Mouse (Mus musculus): ENCODE results near the gene Klf3. TPM values are rescaled to one million over a fixed set of nuclear protein-coding genes. Genes with fewer than 3 reads are reported as not detected.

The Klf3 gene
- polyA plus RNA-seq, 1 experiment from 2014 or later, result 25.3 TPM

GRCm38 (mm10) chr5:64807159-64807558, 4.0 kb downstream of the Klf3 start:
- Histone ChIP-seq H3K4me2 (ENCODE audit: low read length) (0 out of 2 replicates have a peak overlapping the region, but pooled peaks have one; percentile 10), H3K9ac (replicated peaks; ENCODE audit: low read length) (no peak overlapping the region), H3K27ac (replicated peaks; ENCODE audit: low read depth, low read length) (no peak overlapping the region), H3K27me3 (ENCODE audit: control insufficient read depth, insufficient read depth, low read length) (no peaks in the 10 kb centered on the region), H3K4me1 (ENCODE audit: control insufficient read depth, insufficient read depth, low read length) (peaks cover 32% of the 10 kb centered on the region), H3K4me3 (replicated peaks; ENCODE audit: low read depth, low read length) (no peak overlapping the region), H3K9me3 (ENCODE audit: control insufficient read depth, low read length) (no peaks in the 10 kb centered on the region), H3K36me3 (ENCODE audit: control insufficient read depth, insufficient read depth, low read length) (no peaks in the 10 kb centered on the region)
- WGBS, result 55% methylated on average over 3 of the region's 3 CpGs
- ATAC-seq (ENCODE audit: low FRiP score, low TSS enrichment) (no peak), DNase-seq (no peak)

GRCm38 (mm10) chr5:64807603-64808002, 4.4 kb downstream of the Klf3 start:
- Histone ChIP-seq H3K4me2 (ENCODE audit: low read length) (peak overlapping the region; percentile 7; the same call in 1 of the 2 replicates), H3K36me3 (ENCODE audit: control insufficient read depth, insufficient read depth, low read length) (no peaks in the 10 kb centered on the region), H3K9me3 (ENCODE audit: control insufficient read depth, low read length) (no peaks in the 10 kb centered on the region), H3K9ac (replicated peaks; ENCODE audit: low read length) (no peak overlapping the region), H3K4me1 (ENCODE audit: control insufficient read depth, insufficient read depth, low read length) (peaks cover 35% of the 10 kb centered on the region), H3K27me3 (ENCODE audit: control insufficient read depth, insufficient read depth, low read length) (no peaks in the 10 kb centered on the region), H3K4me3 (replicated peaks; ENCODE audit: low read depth, low read length) (no peak overlapping the region), H3K27ac (replicated peaks; ENCODE audit: low read depth, low read length) (no peak overlapping the region)
- no peak for DNase-seq
- WGBS, result 66% methylated on average over 4 of the region's 4 CpGs
- no peak for ATAC-seq (ENCODE audit: low FRiP score, low TSS enrichment)

GRCm38 (mm10) chr5:64808106-64809010, 5.2 kb downstream of the Klf3 start:
- Histone ChIP-seq H3K4me1 (ENCODE audit: control insufficient read depth, insufficient read depth, low read length) (peaks cover 35% of the 10 kb centered on the region), H3K27ac (replicated peaks; ENCODE audit: low read depth, low read length) (no peak overlapping the region), H3K36me3 (ENCODE audit: control insufficient read depth, insufficient read depth, low read length) (no peaks in the 10 kb centered on the region), H3K9ac (replicated peaks; ENCODE audit: low read length) (no peak overlapping the region), H3K4me3 (replicated peaks; ENCODE audit: low read depth, low read length) (no peak overlapping the region), H3K4me2 (ENCODE audit: low read length) (peak overlapping the region; percentile 7; the same call in 1 of the 2 replicates), H3K27me3 (ENCODE audit: control insufficient read depth, insufficient read depth, low read length) (no peaks in the 10 kb centered on the region), H3K9me3 (ENCODE audit: control insufficient read depth, low read length) (no peaks in the 10 kb centered on the region)
- ATAC-seq (ENCODE audit: low FRiP score, low TSS enrichment) (no peak), DNase-seq (no peak)
- WGBS, result 68% methylated on average over 24 of the region's 24 CpGs

DNA sequence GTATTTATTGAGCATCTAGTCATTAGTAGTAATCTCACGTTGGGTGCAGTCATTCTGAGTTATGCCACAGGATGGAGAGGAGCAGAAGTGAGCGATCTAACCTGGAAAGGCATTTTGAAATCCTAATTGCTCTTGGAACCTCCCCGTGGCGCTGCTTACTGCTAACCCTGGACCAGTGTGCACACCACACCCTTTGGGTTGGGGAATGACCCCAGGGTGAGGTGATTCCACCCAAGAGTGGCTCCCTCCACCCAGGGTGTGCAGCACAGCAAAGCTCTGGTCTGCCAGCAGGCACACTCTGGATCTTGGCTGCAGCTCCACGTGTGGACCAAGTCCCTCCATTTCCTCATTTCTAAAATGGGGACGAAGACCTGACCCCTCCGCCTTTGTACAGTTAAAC, 6.1 kb downstream of the Klf3 start:
- Histone ChIP-seq H3K27me3 (ENCODE audit: control insufficient read depth, insufficient read depth, low read length) (no peaks in the 10 kb centered on the region), H3K4me1 (ENCODE audit: control insufficient read depth, insufficient read depth, low read length) (peaks cover 35% of the 10 kb centered on the region), H3K27ac (replicated peaks; ENCODE audit: low read depth, low read length) (no peak overlapping the region), H3K4me2 (ENCODE audit: low read length) (no peak overlapping the region), H3K9ac (replicated peaks; ENCODE audit: low read length) (no peak overlapping the region), H3K9me3 (ENCODE audit: control insufficient read depth, low read length) (no peaks in the 10 kb centered on the region), H3K4me3 (replicated peaks; ENCODE audit: low read depth, low read length) (no peak overlapping the region), H3K36me3 (ENCODE audit: control insufficient read depth, insufficient read depth, low read length) (no peaks in the 10 kb centered on the region)
- no peak for ATAC-seq (ENCODE audit: low FRiP score, low TSS enrichment)
- WGBS, result 92% methylated on average over 7 of the region's 7 CpGs
- no peak for DNase-seq

- Histone ChIP-seq H3K4me2 (ENCODE audit: low read length) (no peak overlapping the region), H3K27ac (replicated peaks; ENCODE audit: low read depth, low read length) (peak overlapping the region; percentile 67; the same call in 1 of the 2 replicates), H3K9ac (replicated peaks; ENCODE audit: low read length) (no peak overlapping the region), H3K9me3 (ENCODE audit: control insufficient read depth, low read length) (no peaks in the 10 kb centered on the region), H3K4me1 (ENCODE audit: control insufficient read depth, insufficient read depth, low read length) (peaks cover 34% of the 10 kb centered on the region), H3K27me3 (ENCODE audit: control insufficient read depth, insufficient read depth, low read length) (no peaks in the 10 kb centered on the region), H3K36me3 (ENCODE audit: control insufficient read depth, insufficient read depth, low read length) (no peaks in the 10 kb centered on the region), H3K4me3 (replicated peaks; ENCODE audit: low read depth, low read length) (no peak overlapping the region)
- ATAC-seq (ENCODE audit: low FRiP score, low TSS enrichment), result no peak
- WGBS, result 90% methylated on average over 11 of the region's 11 CpGs
- no peak for DNase-seq
Measured at GRCm38 (mm10) chr5:64809864-64810263, 6.7 kb downstream of the Klf3 start.

DNA sequence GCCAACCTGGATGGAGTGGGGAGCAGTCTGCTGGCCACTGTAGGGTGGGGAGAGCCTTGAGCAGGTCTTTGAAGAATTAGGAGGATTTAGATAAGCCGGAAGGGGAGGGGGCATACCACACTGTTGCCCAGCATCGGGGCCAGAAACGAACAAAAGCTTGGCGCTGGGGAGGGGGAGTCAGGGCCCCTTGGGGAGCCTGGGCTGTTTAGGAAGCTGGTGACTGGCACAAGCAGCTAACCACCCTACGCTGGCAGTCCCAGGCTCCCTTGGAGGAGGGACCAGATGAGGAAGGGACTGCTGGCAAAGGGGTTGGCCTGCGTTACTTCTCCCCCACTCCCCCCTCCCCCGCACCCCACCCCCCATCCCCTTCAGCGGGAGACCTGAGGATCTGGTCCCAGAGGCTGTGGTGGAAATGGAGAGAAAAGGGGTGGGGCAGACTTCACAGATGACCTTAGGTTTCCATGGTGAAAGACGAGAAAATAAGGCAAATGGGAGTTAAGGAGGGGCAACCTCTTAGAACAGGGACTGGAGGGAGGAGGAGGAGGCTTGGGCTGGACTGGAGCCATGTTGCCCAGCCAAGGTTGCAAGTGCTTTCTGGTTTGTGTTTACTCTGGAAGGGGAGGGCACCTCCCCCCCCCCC, 7.8 kb downstream of the Klf3 start:
- H3K4me3 ChIP-seq (replicated peaks; ENCODE audit: low read depth, low read length), result no peak overlapping the region
- ATAC-seq (ENCODE audit: low FRiP score, low TSS enrichment) (peak; percentile 80), DNase-seq (peak; percentile 79)
- WGBS, result under 1% methylated on average over 9 of the region's 9 CpGs
- H3K9me3 ChIP-seq (ENCODE audit: control insufficient read depth, low read length), result no peaks in the 10 kb centered on the region
- H3K27ac ChIP-seq (replicated peaks; ENCODE audit: low read depth, low read length), result peak overlapping the region; percentile 67
- H3K4me2 ChIP-seq (ENCODE audit: low read length), result peak overlapping the region; percentile 38
- H3K4me1 ChIP-seq (ENCODE audit: control insufficient read depth, insufficient read depth, low read length), result peaks cover 23% of the 10 kb centered on the region
- H3K36me3 ChIP-seq (ENCODE audit: control insufficient read depth, insufficient read depth, low read length), result no peaks in the 10 kb centered on the region
- H3K27me3 ChIP-seq (ENCODE audit: control insufficient read depth, insufficient read depth, low read length), result no peaks in the 10 kb centered on the region
- no peak overlapping the region for H3K9ac ChIP-seq (replicated peaks; ENCODE audit: low read length)

- H3K4me2 ChIP-seq (ENCODE audit: low read length), result peak overlapping the region; percentile 38
- no peaks in the 10 kb centered on the region for H3K27me3 ChIP-seq (ENCODE audit: control insufficient read depth, insufficient read depth, low read length)
- no peak overlapping the region for H3K4me3 ChIP-seq (replicated peaks; ENCODE audit: low read depth, low read length)
- 3% methylated on average over 13 of the region's 14 CpGs for WGBS
- peak overlapping the region; percentile 67 for H3K27ac ChIP-seq (replicated peaks; ENCODE audit: low read depth, low read length)
- ATAC-seq (ENCODE audit: low FRiP score, low TSS enrichment), result peak; percentile 24
- H3K9ac ChIP-seq (replicated peaks; ENCODE audit: low read length), result peak overlapping the region; percentile 24; the same call in 1 of the 2 replicates
- H3K9me3 ChIP-seq (ENCODE audit: control insufficient read depth, low read length), result no peaks in the 10 kb centered on the region
- H3K4me1 ChIP-seq (ENCODE audit: control insufficient read depth, insufficient read depth, low read length), result peaks cover 19% of the 10 kb centered on the region
- H3K36me3 ChIP-seq (ENCODE audit: control insufficient read depth, insufficient read depth, low read length), result no peaks in the 10 kb centered on the region
- DNase-seq, result peak; percentile 44
Measured at GRCm38 (mm10) chr5:64811500-64812123, 8.4 kb downstream of the Klf3 start.

DNA sequence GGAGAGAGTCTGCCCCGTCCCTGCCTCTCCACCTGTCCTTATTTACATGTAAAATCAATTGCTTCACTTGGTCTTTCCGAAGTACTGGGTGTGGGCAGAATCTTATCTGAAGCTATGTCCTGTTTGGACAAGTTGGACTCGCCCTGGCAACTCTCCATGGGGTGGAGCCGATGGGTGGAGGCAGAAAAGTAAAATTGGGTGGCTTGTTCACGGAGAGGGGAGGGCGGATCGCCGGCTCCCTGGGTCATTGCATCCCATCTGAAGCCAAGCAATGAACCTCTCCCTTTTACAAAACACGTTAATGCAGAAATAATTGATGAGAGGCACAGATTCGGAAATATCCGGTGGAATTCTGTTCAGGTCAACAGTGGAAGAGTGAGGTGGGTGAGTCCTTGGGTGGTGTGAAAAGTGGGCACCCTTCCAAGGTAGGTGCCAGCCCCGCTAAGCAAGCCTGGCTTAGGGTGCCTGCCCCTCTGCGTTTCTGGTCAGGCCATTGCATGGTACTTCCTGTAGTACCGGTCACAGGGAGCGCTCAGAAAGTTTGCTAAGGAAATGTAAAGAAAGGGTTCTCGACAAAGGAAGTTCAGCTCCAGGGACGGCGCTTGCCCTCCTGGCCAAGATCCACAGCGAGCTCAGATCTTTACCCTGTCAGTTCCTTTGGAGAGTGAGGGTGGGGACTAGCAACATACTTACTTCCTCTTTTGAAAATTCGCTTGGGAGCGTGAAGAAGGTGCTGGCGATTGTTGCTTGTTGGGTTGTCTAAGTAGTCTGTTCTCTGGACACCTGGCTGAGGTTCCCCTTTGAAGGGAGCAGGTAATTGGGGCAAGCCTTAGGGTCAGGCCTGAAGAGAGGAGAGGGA, 9.2 kb downstream of the Klf3 start:
- Histone ChIP-seq H3K36me3 (ENCODE audit: control insufficient read depth, insufficient read depth, low read length) (no peaks in the 10 kb centered on the region), H3K27me3 (ENCODE audit: control insufficient read depth, insufficient read depth, low read length) (no peaks in the 10 kb centered on the region), H3K4me1 (ENCODE audit: control insufficient read depth, insufficient read depth, low read length) (peaks cover 19% of the 10 kb centered on the region), H3K9me3 (ENCODE audit: control insufficient read depth, low read length) (no peaks in the 10 kb centered on the region), H3K4me2 (ENCODE audit: low read length) (peak overlapping the region; percentile 38), H3K27ac (replicated peaks; ENCODE audit: low read depth, low read length) (peak overlapping the region; percentile 67; the same call in 1 of the 2 replicates), H3K9ac (replicated peaks; ENCODE audit: low read length) (no peak overlapping the region), H3K4me3 (replicated peaks; ENCODE audit: low read depth, low read length) (no peak overlapping the region)
- ATAC-seq (ENCODE audit: low FRiP score, low TSS enrichment), result no peak
- no peak for DNase-seq
- 15% methylated on average over 22 of the region's 22 CpGs for WGBS

Measured in midbrain, embryonic 14.5 days (tissue).